Mouse (Mus musculus): ENCODE results near the gene Grm1.

Grm1 gene

GRCm38 (mm10) chr10:10964490-10965150 is 117.5 kb downstream of the Grm1 start:
- no peak for DNase-seq (ENCODE audit: low spot score)

GRCm38 (mm10) chr10:10950557-10950956 is 131.6 kb downstream of the Grm1 start:
- no peak for DNase-seq (ENCODE audit: low spot score)

GRCm38 (mm10) chr10:10949172-10949571 is 133.0 kb downstream of the Grm1 start:
- no peak for DNase-seq (ENCODE audit: low spot score)

GRCm38 (mm10) chr10:10947531-10947930 is 134.6 kb downstream of the Grm1 start:
- no peak for DNase-seq (ENCODE audit: low spot score)

GRCm38 (mm10) chr10:10944003-10944402 is 138.2 kb downstream of the Grm1 start:
- no peak for DNase-seq (ENCODE audit: low spot score)

GRCm38 (mm10) chr10:10942248-10942647 is 139.9 kb downstream of the Grm1 start:
- DNase-seq (ENCODE audit: low spot score) = no peak

GRCm38 (mm10) chr10:10935806-10936205 is 146.3 kb downstream of the Grm1 start:
- DNase-seq (ENCODE audit: low spot score) = no peak

GRCm38 (mm10) chr10:10929672-10930071 is 152.5 kb downstream of the Grm1 start:
- no peak for DNase-seq (ENCODE audit: low spot score)

- DNase-seq (ENCODE audit: low spot score) = no peak
These were observed 153.3 kb downstream of the Grm1 start for GRCm38 (mm10) chr10:10928798-10929366.

GRCm38 (mm10) chr10:10917857-10918399 is 164.2 kb downstream of the Grm1 start:
- DNase-seq (ENCODE audit: low spot score) = no peak

- DNase-seq (ENCODE audit: low spot score) = no peak
These were observed 168.5 kb downstream of the Grm1 start for GRCm38 (mm10) chr10:10913621-10914020.

GRCm38 (mm10) chr10:10890221-10890620 is 191.9 kb downstream of the Grm1 start:
- DNase-seq (ENCODE audit: low spot score) = no peak

- DNase-seq (ENCODE audit: low spot score) = no peak
These were observed 193.6 kb downstream of the Grm1 start for GRCm38 (mm10) chr10:10888521-10888920.

GRCm38 (mm10) chr10:10884992-10885391 is 197.2 kb downstream of the Grm1 start:
- no peak for DNase-seq (ENCODE audit: low spot score)

- no peak for DNase-seq (ENCODE audit: low spot score)
These were observed 210.0 kb downstream of the Grm1 start for GRCm38 (mm10) chr10:10872142-10872541.

GRCm38 (mm10) chr10:10870271-10870670 is 211.9 kb downstream of the Grm1 start:
- DNase-seq (ENCODE audit: low spot score) = no peak

GRCm38 (mm10) chr10:10866278-10866677 is 215.9 kb downstream of the Grm1 start:
- no peak for DNase-seq (ENCODE audit: low spot score)

GRCm38 (mm10) chr10:10864759-10865158 is 217.4 kb downstream of the Grm1 start:
- DNase-seq (ENCODE audit: low spot score) = no peak

- no peak for DNase-seq (ENCODE audit: low spot score)
These were observed 234.5 kb downstream of the Grm1 start for GRCm38 (mm10) chr10:10847376-10848286.

- DNase-seq (ENCODE audit: low spot score) = no peak
These were observed 237.0 kb downstream of the Grm1 start for GRCm38 (mm10) chr10:10845059-10845685.

- no peak for DNase-seq (ENCODE audit: low spot score)
These were observed 246.8 kb downstream of the Grm1 start for GRCm38 (mm10) chr10:10835406-10835805.

- DNase-seq (ENCODE audit: low spot score) = no peak
These were observed 247.3 kb downstream of the Grm1 start for GRCm38 (mm10) chr10:10834828-10835227.
